Mouse (Mus musculus) midbrain, embryonic 14.5 days (tissue): ENCODE results near the gene Ublcp1. TPM values are rescaled to one million over a fixed set of nuclear protein-coding genes. Genes with fewer than 3 reads are reported as not detected.
A peak's percentile ranks its signal among the peaks of the same experiment; 100 is the strongest.

Source experiments
- ATAC-seq: fragments of 200-750 bp; cut with Nextera tagmentation; 2 replicates; pipeline ENCODE4 v1.8.0; 2017; ENCODE audit warnings: moderate number of reproducible peaks, moderate library complexity; ENCODE audit not compliant: low FRiP score, low TSS enrichment
- DNase-seq: peaks from one replicate; pipeline ENCODE4 v3.0.0-alpha.2; 2015
- H3K27ac ChIP-seq: fragments of 300-500 bp; sonication (generic); replicated peaks from 2 replicates; pipeline ENCODE4 v1.5.1; 2014; ENCODE audit warnings: mild to moderate bottlenecking, low read depth, low read length, moderate library complexity
- H3K27me3 ChIP-seq: fragments of 300-500 bp; sonication (generic); 2 replicates; pipeline ENCODE4 v1.6.1; 2014; ENCODE audit warnings: low read length, control low read depth, mixed read lengths; ENCODE audit not compliant: control insufficient read depth, insufficient read depth
- H3K36me3 ChIP-seq: fragments of 300-500 bp; sonication (generic); 2 replicates; pipeline ENCODE4 v1.6.1; 2014; ENCODE audit warnings: low read length, control low read depth; ENCODE audit not compliant: control insufficient read depth, insufficient read depth
- H3K4me1 ChIP-seq: fragments of 300-500 bp; sonication (generic); 2 replicates; pipeline ENCODE4 v1.6.1; 2014; ENCODE audit warnings: mild to moderate bottlenecking, antibody characterized with exemption, low read length, control low read depth; ENCODE audit not compliant: control insufficient read depth, insufficient read depth
- H3K4me2 ChIP-seq: fragments of 300-500 bp; sonication (generic); 2 replicates; pipeline ENCODE4 v1.6.1; 2014; ENCODE audit warnings: mild to moderate bottlenecking, low read length, moderate library complexity
- H3K4me3 ChIP-seq: fragments of 300-500 bp; sonication (generic); replicated peaks from 2 replicates; pipeline ENCODE4 v1.5.1; 2014; ENCODE audit warnings: low read depth, low read length
- H3K9ac ChIP-seq: fragments of 300-500 bp; sonication (generic); replicated peaks from 2 replicates; pipeline ENCODE4 v1.6.1; 2014; ENCODE audit warnings: mild to moderate bottlenecking, low read length, moderate library complexity
- H3K9me3 ChIP-seq: fragments of 300-500 bp; sonication (generic); 2 replicates; pipeline ENCODE4 v1.6.1; 2016; ENCODE audit warnings: low read length, control low read depth, mixed read lengths; ENCODE audit not compliant: control insufficient read depth
- WGBS: fragments of 180-500 bp; shearing (Covaris S2); extraction: QIAGEN DNeasy Blood & Tissue Kit; methylation state at CpG from one replicate; pipeline ENCODE4 v1.1.7; 2014; 5-methylcytosine and 5-hydroxymethylcytosine counted together
- polyA plus RNA-seq: library from polyadenylated mRNA; unstranded; fragments of >200 nt; fragmentation: Nextera tagmentation; extraction: Ambion mirVana; gene quantifications from 2 replicates; pipeline ENCODE4 v1.2.1, GENCODE M21; 2014

Ublcp1 gene
- polyA plus RNA-seq, 1 experiment from 2014 or later: 72.8 TPM

- ATAC-seq (no peak), DNase-seq (no peak)
- Histone ChIP-seq H3K36me3 (no peaks in the 10 kb centered on the region), H3K4me3 (no peak overlapping the region), H3K9ac (no peak overlapping the region), H3K27me3 (no peaks in the 10 kb centered on the region), H3K4me2 (no peak overlapping the region), H3K4me1 (no peaks in the 10 kb centered on the region), H3K9me3 (no peaks in the 10 kb centered on the region), H3K27ac (no peak overlapping the region)
- 72% methylated on average over 13 of the region's 13 CpGs for WGBS
These were observed 28.3 kb upstream of the Ublcp1 start for GRCm38 (mm10) chr11:44498412-44499272.

GRCm38 (mm10) chr11:44496217-44496616, 25.9 kb upstream of the Ublcp1 start:
- no peak for ATAC-seq
- no peaks in the 10 kb centered on the region for H3K9me3 ChIP-seq
- H3K27ac ChIP-seq: no peak overlapping the region
- H3K4me1 ChIP-seq: no peaks in the 10 kb centered on the region
- H3K4me2 ChIP-seq: no peak overlapping the region
- no peak overlapping the region for H3K4me3 ChIP-seq
- peak; percentile 2 for DNase-seq
- no peaks in the 10 kb centered on the region for H3K27me3 ChIP-seq
- no peak overlapping the region for H3K9ac ChIP-seq
- H3K36me3 ChIP-seq: no peaks in the 10 kb centered on the region
- WGBS: 46% methylated on average over 3 of the region's 3 CpGs

- Histone ChIP-seq H3K9me3 (no peaks in the 10 kb centered on the region), H3K4me3 (no peak overlapping the region), H3K27me3 (no peaks in the 10 kb centered on the region), H3K4me1 (no peaks in the 10 kb centered on the region), H3K36me3 (no peaks in the 10 kb centered on the region), H3K9ac (no peak overlapping the region), H3K4me2 (no peak overlapping the region), H3K27ac (no peak overlapping the region)
- ATAC-seq (no peak), DNase-seq (no peak)
- 85% methylated on average over 5 of the region's 5 CpGs for WGBS
These were observed 24.5 kb upstream of the Ublcp1 start for GRCm38 (mm10) chr11:44494643-44495323.

- Histone ChIP-seq H3K9ac (no peak overlapping the region), H3K27ac (no peak overlapping the region), H3K36me3 (no peaks in the 10 kb centered on the region), H3K9me3 (no peaks in the 10 kb centered on the region), H3K4me3 (no peak overlapping the region), H3K27me3 (no peaks in the 10 kb centered on the region), H3K4me1 (no peaks in the 10 kb centered on the region), H3K4me2 (no peak overlapping the region)
- no peak for ATAC-seq
- 93% methylated on average over 1 of the region's 1 CpGs for WGBS
- DNase-seq: no peak
These were observed 18.8 kb upstream of the Ublcp1 start for GRCm38 (mm10) chr11:44489117-44489516.

GRCm38 (mm10) chr11:44485089-44485736, 14.9 kb upstream of the Ublcp1 start:
- Histone ChIP-seq H3K4me1 (no peaks in the 10 kb centered on the region), H3K9ac (no peak overlapping the region), H3K27me3 (no peaks in the 10 kb centered on the region), H3K27ac (no peak overlapping the region), H3K4me3 (no peak overlapping the region), H3K9me3 (no peaks in the 10 kb centered on the region), H3K36me3 (no peaks in the 10 kb centered on the region), H3K4me2 (no peak overlapping the region)
- WGBS: 93% methylated on average over 7 of the region's 7 CpGs
- ATAC-seq (no peak), DNase-seq (no peak)

- H3K4me1 ChIP-seq: no peaks in the 10 kb centered on the region
- no peaks in the 10 kb centered on the region for H3K9me3 ChIP-seq
- 90% methylated on average over 6 of the region's 6 CpGs for WGBS
- no peak overlapping the region for H3K4me3 ChIP-seq
- H3K36me3 ChIP-seq: no peaks in the 10 kb centered on the region
- H3K27me3 ChIP-seq: no peaks in the 10 kb centered on the region
- ATAC-seq (no peak), DNase-seq (no peak)
- no peak overlapping the region for H3K4me2 ChIP-seq
- no peak overlapping the region for H3K27ac ChIP-seq
- H3K9ac ChIP-seq: no peak overlapping the region
These were observed 9.9 kb upstream of the Ublcp1 start for GRCm38 (mm10) chr11:44480246-44480645.

GRCm38 (mm10) chr11:44478382-44478781, 8.1 kb upstream of the Ublcp1 start:
- no peaks in the 10 kb centered on the region for H3K4me1 ChIP-seq
- no peak overlapping the region for H3K9ac ChIP-seq
- H3K9me3 ChIP-seq: no peaks in the 10 kb centered on the region
- H3K4me3 ChIP-seq: no peak overlapping the region
- H3K4me2 ChIP-seq: no peak overlapping the region
- DNase-seq: no peak
- no peaks in the 10 kb centered on the region for H3K36me3 ChIP-seq
- ATAC-seq: no peak
- H3K27me3 ChIP-seq: no peaks in the 10 kb centered on the region
- 89% methylated on average over 4 of the region's 4 CpGs for WGBS
- no peak overlapping the region for H3K27ac ChIP-seq

- WGBS: 86% methylated on average over 2 of the region's 2 CpGs
- ATAC-seq (no peak), DNase-seq (no peak)
- Histone ChIP-seq H3K36me3 (no peaks in the 10 kb centered on the region), H3K4me2 (no peak overlapping the region), H3K9ac (no peak overlapping the region), H3K9me3 (no peaks in the 10 kb centered on the region), H3K4me3 (no peak overlapping the region), H3K27ac (no peak overlapping the region), H3K27me3 (no peaks in the 10 kb centered on the region), H3K4me1 (peaks cover 3% of the 10 kb centered on the region; the same call in 1 of the 2 replicates)
These were observed 6.1 kb upstream of the Ublcp1 start for GRCm38 (mm10) chr11:44476445-44476844.
